Mouse (Mus musculus) small intestine, adult 2 months (tissue): ENCODE results near the gene Stra6. TPM values are rescaled to one million over a fixed set of nuclear protein-coding genes. Genes with fewer than 3 reads are reported as not detected.

Source experiments
- H3K27ac ChIP-seq: fragments of 200-500 bp; 2 replicates; pipeline ENCODE4 v1.5.1; 2012; ENCODE audit warnings: low read depth, low read length, control low read depth, inconsistent platforms; ENCODE audit not compliant: insufficient read depth
- H3K27me3 ChIP-seq: fragments of 200-500 bp; 2 replicates; pipeline ENCODE4 v1.6.1; 2012; ENCODE audit warnings: mild to moderate bottlenecking, moderate library complexity, low read length, inconsistent platforms; ENCODE audit not compliant: control insufficient read depth, insufficient read depth
- H3K36me3 ChIP-seq: fragments of 200-500 bp; 2 replicates; pipeline ENCODE4 v1.6.1; 2012; ENCODE audit warnings: mild to moderate bottlenecking, low read length, control low read depth, inconsistent platforms; ENCODE audit not compliant: control insufficient read depth, insufficient read depth
- H3K4me1 ChIP-seq: fragments of 200-500 bp; 2 replicates; pipeline ENCODE4 v1.6.1; 2012; ENCODE audit warnings: low read length, inconsistent platforms, mixed read lengths; ENCODE audit not compliant: control insufficient read depth, insufficient read depth, insufficient read length
- H3K4me3 ChIP-seq: fragments of 200-500 bp; 2 replicates; pipeline ENCODE4 v1.5.1; 2012; ENCODE audit warnings: low read depth, mild to moderate bottlenecking, control low read depth, inconsistent platforms, low read length, moderate library complexity
- CTCF ChIP-seq: fragments of 200-500 bp; IDR thresholded peaks from 2 replicates; pipeline ENCODE4 v1.5.1; 2012; ENCODE audit warnings: low read depth, mild to moderate bottlenecking, control low read depth, inconsistent platforms, low read length, moderate library complexity, mixed read lengths; ENCODE audit not compliant: insufficient replicate concordance, insufficient read length; ENCODE audit errors: extremely low read depth
- POLR2A ChIP-seq: fragments of 200-500 bp; IDR thresholded peaks from 2 replicates; pipeline ENCODE4 v1.6.1; 2012; ENCODE audit warnings: low read depth, mild to moderate bottlenecking, control low read depth, inconsistent platforms, low read length, moderate library complexity
- WGBS: fragments of 180-500 bp; shearing (Covaris S2); methylation state at CpG from one replicate; pipeline ENCODE4 v1.1.7; 2018; 5-methylcytosine and 5-hydroxymethylcytosine counted together
- polyA plus RNA-seq: library from polyadenylated mRNA; depleted of rRNA; stranded (reverse); fragments of >200 nt; gene quantifications from 2 replicates; pipeline ENCODE4 v1.2.3, GENCODE M21; 2012; rRNA removed

Gene Stra6
- 0.83 and 1.7 TPM in 2 replicates for polyA plus RNA-seq

DNA sequence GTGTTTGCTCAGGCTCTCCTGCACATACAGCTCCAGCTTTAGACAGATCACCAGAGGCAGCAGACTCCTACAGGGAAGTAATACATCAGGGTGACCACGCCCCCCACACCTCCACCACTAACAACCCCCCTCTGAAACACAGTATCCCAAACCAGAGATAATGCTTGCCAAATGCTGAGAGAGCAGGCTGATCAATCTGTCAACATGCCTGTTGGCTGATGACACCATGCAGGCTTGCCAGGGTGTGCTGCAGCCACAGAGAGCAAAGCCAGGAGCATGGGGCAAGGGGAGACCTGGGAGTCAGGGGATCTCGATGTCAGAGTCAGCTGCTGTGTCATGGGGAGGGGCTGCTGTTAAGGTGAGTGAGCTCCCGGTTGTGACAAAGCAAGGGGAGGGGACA is at the start of gene Stra6:
TSS of gene Stra6 (plus strand) at position 258 of the 400 bp plus-strand sequence.
- 2% methylated on average over 3 of the region's 3 CpGs for WGBS
- no peak within 1 kb of the TSS for H3K4me3 ChIP-seq
- H3K4me1 ChIP-seq, result no peaks in the 10 kb centered on the region
- H3K27ac ChIP-seq, result no peak within 1 kb of the TSS
- H3K27me3 ChIP-seq, result no peaks in the 10 kb centered on the region
- TF ChIP-seq CTCF, result no peak
- no peak for TF ChIP-seq POLR2A
- no peaks in the 10 kb centered on the region for H3K36me3 ChIP-seq

DNA sequence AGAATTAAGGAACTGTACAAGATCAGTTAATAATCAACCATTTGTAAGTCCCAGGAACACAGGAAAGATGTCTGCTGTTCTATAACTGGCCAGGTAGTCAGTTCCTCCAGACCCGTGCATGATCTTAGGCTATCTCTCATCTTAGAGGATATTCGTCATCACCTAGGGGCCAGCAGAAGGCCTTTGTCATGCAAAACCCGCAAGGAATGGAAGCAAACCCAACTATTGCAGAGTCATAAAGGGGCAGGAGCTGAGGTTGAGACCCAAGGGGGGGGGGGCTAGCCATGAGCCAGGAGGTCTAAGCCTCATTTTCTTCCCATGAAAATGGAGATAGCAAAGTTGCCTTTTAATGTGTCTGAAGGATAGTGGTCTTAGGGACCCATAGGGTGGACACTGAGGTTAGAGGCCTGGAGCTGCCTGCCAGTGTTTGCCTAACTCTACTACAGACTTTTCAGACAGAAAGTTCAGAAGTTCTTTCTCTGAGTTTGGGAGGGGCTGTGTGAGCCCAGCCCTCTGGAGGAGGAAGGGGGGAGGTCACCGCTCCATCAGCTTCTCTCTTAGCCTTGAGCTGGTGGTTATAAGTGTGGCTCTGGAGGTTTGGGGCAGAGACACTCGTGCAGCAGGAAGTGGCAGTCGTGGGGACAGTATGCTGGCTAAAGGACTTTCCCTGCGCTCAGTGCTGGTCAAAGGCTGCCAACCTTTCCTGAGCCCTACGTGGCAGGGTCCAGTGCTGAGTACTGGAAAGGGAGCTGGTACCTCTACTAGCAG is 49.0 kb upstream of the Stra6 start:
- TF ChIP-seq POLR2A (no peak), CTCF (no peak)
- WGBS, result 42% methylated on average over 8 of the region's 8 CpGs
- no peaks in the 10 kb centered on the region for H3K4me1 ChIP-seq
- H3K4me3 ChIP-seq, result no peak overlapping the region
- no peaks in the 10 kb centered on the region for H3K27me3 ChIP-seq
- no peaks in the 10 kb centered on the region for H3K36me3 ChIP-seq
- no peak overlapping the region for H3K27ac ChIP-seq

DNA sequence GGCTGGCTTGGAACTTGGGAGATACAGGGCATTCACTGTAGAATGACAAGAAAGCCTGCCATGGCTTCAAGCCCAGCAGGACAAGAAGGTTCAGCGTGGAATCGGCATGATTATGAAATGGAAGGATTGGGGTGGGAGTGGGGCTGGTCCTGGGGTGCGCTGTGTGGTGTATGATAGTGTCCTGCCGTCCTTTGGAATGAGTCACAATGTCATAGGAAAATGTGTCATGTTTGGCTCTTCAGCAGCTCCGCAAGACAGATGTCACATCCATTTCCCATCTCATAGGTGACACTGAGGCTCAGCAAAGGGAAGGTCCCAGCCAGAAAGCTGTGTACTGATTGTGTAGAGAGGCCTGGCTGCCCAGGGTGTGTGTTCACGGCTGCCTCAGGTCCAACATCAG is 47.7 kb upstream of the Stra6 start:
- 89% methylated on average over 6 of the region's 6 CpGs for WGBS
- H3K4me3 ChIP-seq, result no peak overlapping the region
- no peaks in the 10 kb centered on the region for H3K36me3 ChIP-seq
- no peaks in the 10 kb centered on the region for H3K4me1 ChIP-seq
- no peak for TF ChIP-seq POLR2A
- no peak for TF ChIP-seq CTCF
- no peaks in the 10 kb centered on the region for H3K27me3 ChIP-seq
- H3K27ac ChIP-seq, result no peak overlapping the region

DNA sequence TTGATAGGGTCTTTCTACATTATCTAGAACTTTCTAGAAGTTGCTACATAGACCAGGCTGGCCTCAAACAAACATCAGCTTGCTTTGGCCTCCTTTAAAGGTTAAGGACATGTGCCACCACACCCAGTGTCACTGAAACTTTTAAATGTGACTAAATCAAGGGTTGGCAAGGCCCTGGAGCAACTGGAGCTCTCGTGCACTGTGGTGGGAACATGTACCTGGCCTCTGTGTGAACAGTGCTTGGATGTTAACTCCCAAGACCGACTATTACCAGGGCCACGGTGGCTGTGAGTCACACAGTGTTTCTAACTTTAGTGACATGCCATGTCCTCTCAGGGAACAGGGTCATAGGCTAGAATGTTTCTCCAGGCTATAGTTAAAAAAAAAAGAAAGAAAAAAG is 46.6 kb upstream of the Stra6 start:
- Histone ChIP-seq H3K27me3 (no peaks in the 10 kb centered on the region), H3K4me3 (no peak overlapping the region), H3K36me3 (no peaks in the 10 kb centered on the region), H3K27ac (no peak overlapping the region), H3K4me1 (no peaks in the 10 kb centered on the region)
- WGBS, result 60% methylated on average over 3 of the region's 3 CpGs
- no peak for TF ChIP-seq POLR2A
- TF ChIP-seq CTCF, result no peak

DNA sequence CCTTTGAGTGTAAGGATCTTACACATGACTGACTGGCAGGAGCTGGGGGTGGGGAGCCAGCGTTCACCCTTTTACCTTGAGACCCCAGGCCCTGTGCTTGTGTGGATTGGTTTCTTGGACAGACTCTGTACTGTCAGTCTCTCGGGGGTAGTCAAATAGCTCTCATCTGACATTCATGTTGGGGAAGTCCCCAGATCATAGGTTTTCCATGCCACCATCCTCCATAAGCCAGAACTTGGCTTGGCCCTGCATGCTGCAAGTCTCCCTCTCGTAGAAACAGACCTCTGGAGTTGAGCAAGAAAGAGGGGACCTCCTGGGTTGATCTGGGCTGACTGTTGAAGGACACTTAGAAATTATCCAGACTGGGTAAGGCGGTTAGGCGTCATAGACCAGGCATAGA is 45.2 kb upstream of the Stra6 start:
- Histone ChIP-seq H3K27ac (no peak overlapping the region), H3K36me3 (no peaks in the 10 kb centered on the region), H3K4me1 (no peaks in the 10 kb centered on the region), H3K4me3 (no peak overlapping the region), H3K27me3 (no peaks in the 10 kb centered on the region)
- TF ChIP-seq CTCF (no peak), POLR2A (no peak)
- WGBS, result 79% methylated on average over 5 of the region's 5 CpGs

DNA sequence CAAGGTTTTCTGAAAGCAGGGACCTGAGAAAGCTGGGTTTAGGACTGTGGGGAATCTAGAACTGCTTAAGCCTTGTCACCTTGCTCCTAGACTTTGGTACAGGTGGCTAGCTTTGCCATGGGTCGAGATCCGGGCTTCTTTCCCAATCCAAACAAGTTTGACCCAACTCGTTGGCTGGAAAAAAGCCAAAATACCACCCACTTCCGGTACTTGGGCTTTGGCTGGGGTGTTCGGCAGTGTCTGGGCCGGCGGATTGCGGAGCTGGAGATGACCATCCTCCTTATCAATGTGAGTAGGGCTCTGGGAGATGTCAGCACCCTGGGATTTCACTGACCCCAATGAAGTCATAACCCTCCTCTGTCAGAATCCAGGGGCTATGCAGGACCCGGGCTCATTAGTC is 37.6 kb upstream of the Stra6 start:
- 0 out of 2 replicates have a peak, but pooled peaks cover 2% of the 10 kb centered on the region for H3K27me3 ChIP-seq
- H3K4me1 ChIP-seq, result no peaks in the 10 kb centered on the region
- no peak overlapping the region for H3K4me3 ChIP-seq
- H3K27ac ChIP-seq, result no peak overlapping the region
- no peaks in the 10 kb centered on the region for H3K36me3 ChIP-seq
- TF ChIP-seq POLR2A (no peak), CTCF (no peak)
- WGBS, result 70% methylated on average over 9 of the region's 9 CpGs

DNA sequence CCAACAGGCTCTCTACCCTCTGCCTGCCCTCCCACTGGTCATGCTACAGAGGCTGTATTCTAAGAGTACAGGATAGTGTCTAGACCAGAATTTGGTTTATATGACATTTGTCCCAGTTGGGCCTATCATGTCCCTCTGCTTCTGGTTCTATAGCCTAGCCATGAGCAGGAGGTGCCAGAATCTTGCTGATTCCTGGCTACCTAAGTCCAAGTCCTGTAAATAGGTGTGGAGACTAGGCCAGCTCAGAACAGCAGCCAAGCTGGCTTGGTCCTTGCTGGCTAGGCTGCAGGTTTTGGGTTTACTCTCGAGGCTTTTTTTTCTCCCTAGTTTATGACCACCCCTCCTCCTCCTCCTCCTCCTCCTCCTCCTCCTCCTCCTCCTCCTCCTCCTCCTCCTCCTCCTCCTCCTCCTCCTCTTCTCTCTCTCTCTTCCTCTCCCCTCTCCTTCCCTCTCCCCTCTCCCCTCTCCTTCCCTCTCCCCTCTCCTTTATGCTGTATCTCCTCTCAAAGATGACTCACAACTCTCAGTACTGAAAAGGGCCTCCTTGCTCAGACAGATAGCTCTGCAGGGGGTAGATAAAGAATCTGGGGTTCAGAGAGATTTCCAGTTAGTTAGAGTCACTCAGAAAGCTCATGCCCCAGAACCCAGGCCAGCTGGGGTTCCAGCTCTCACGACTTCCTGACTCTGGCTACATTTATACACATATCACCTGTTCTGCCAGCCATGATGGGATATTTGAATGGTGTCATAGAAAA is 36.0 kb upstream of the Stra6 start:
- no peaks in the 10 kb centered on the region for H3K4me1 ChIP-seq
- 0 out of 2 replicates have a peak, but pooled peaks cover 2% of the 10 kb centered on the region for H3K27me3 ChIP-seq
- no peak overlapping the region for H3K27ac ChIP-seq
- TF ChIP-seq POLR2A (no peak), CTCF (no peak)
- no peaks in the 10 kb centered on the region for H3K36me3 ChIP-seq
- no peak overlapping the region for H3K4me3 ChIP-seq
- WGBS, result 9% methylated on average over 2 of the region's 2 CpGs
